Mouse (Mus musculus): ENCODE data around the gene Gm8909.
"Not testable (repeated sequence)": the region's sequence is repeated elsewhere in the genome, so short reads cannot be mapped to it uniquely, and the experiment has no call there.

The Gm8909 gene

GRCm38 (mm10) chr17:36161129-36162051 is 6.9 kb downstream of the Gm8909 start:
- no peak for DNase-seq (ENCODE audit: low spot score)

GRCm38 (mm10) chr17:36158264-36158663 is 10.1 kb downstream of the Gm8909 start:
- DNase-seq (ENCODE audit: low spot score) = not testable (repeated sequence)

- not testable (repeated sequence) for DNase-seq (ENCODE audit: low spot score)
Observed at GRCm38 (mm10) chr17:36157782-36158181, 10.6 kb downstream of the Gm8909 start.

GRCm38 (mm10) chr17:36154271-36155149 is 13.8 kb downstream of the Gm8909 start:
- no peak for DNase-seq (ENCODE audit: low spot score)

GRCm38 (mm10) chr17:36151200-36151599 is 17.1 kb downstream of the Gm8909 start:
- not testable (repeated sequence) for DNase-seq (ENCODE audit: low spot score)

GRCm38 (mm10) chr17:36148468-36148867 is 19.9 kb downstream of the Gm8909 start:
- not testable (repeated sequence) for DNase-seq (ENCODE audit: low spot score)

- not testable (repeated sequence) for DNase-seq (ENCODE audit: low spot score)
Observed at GRCm38 (mm10) chr17:36146937-36147336, 21.4 kb downstream of the Gm8909 start.

- not testable (repeated sequence) for DNase-seq (ENCODE audit: low spot score)
Observed at GRCm38 (mm10) chr17:36145861-36146156, 22.5 kb downstream of the Gm8909 start.

GRCm38 (mm10) chr17:36145111-36145860 is 23.1 kb downstream of the Gm8909 start:
- no peak for DNase-seq (ENCODE audit: low spot score)

GRCm38 (mm10) chr17:36136299-36136848 is 32.0 kb downstream of the Gm8909 start:
- not testable (repeated sequence) for DNase-seq (ENCODE audit: low spot score)

- DNase-seq (ENCODE audit: low spot score) = not testable (repeated sequence)
Observed at GRCm38 (mm10) chr17:36135421-36136231, 32.7 kb downstream of the Gm8909 start.

GRCm38 (mm10) chr17:36131516-36132265 is 36.6 kb downstream of the Gm8909 start:
- no peak for DNase-seq (ENCODE audit: low spot score)

- DNase-seq (ENCODE audit: low spot score) = not testable (repeated sequence)
Observed at GRCm38 (mm10) chr17:36128968-36129817, 39.1 kb downstream of the Gm8909 start, which contains the start of gene Gm7030. TSS of gene Gm7030 (minus strand) at chr17:36129425.

GRCm38 (mm10) chr17:36128525-36128924 is 39.8 kb downstream of the Gm8909 start:
- not testable (repeated sequence) for DNase-seq (ENCODE audit: low spot score)

- DNase-seq (ENCODE audit: low spot score) = not testable (repeated sequence)
Observed at GRCm38 (mm10) chr17:36124111-36124510, 44.2 kb downstream of the Gm8909 start.

- peak; percentile 56 for DNase-seq (ENCODE audit: low spot score)
Observed at GRCm38 (mm10) chr17:36121352-36122020, 46.9 kb downstream of the Gm8909 start, which contains the start of gene Gm19684. TSS of gene Gm19684 (plus strand) at chr17:36121678.

GRCm38 (mm10) chr17:36120839-36121238 is 47.5 kb downstream of the Gm8909 start:
- DNase-seq (ENCODE audit: low spot score) = not testable (repeated sequence)

- not testable (repeated sequence) for DNase-seq (ENCODE audit: low spot score)
Observed at GRCm38 (mm10) chr17:36116545-36116944, 51.8 kb downstream of the Gm8909 start.

Data from layer of hippocampus, adult 11-12 months (tissue).